Mouse (Mus musculus) layer of hippocampus, postnatal 25 days (tissue): ENCODE measurements at regions not wholly inside any gene's neighbourhood (a gene's known extent, or its start where the extent isn't known, plus 50 kb on each side); places are given as distances from the start of the nearest gene placed in this dataset.

Source experiments
- DNase-seq, 2 experiments: peaks; one replicate each; pipeline ENCODE4 v3.0.0; 2022; ENCODE audit warnings: mixed read lengths in 2 of 2, low spot score in 1 of 2; ENCODE audit errors: extremely low spot score in 1 of 2

GRCm38 (mm10) chr14:105056171-105056570 lies 121.0 kb downstream of the Rbm26 start:
- no peak for DNase-seq

- no peak for DNase-seq
These were observed 138.3 kb downstream of the Rbm26 start for GRCm38 (mm10) chr14:105038798-105039197.

GRCm38 (mm10) chr14:105034712-105035377 lies 142.3 kb downstream of the Rbm26 start:
- DNase-seq, result no peak

- DNase-seq, result no peak
These were observed 157.2 kb downstream of the Rbm26 start for GRCm38 (mm10) chr14:105019971-105020370.

GRCm38 (mm10) chr14:105016089-105016846 lies 160.9 kb downstream of the Rbm26 start:
- DNase-seq, result no peak

- no peak for DNase-seq
These were observed 161.8 kb downstream of the Rbm26 start for GRCm38 (mm10) chr14:105015278-105015677.

- DNase-seq, result no peak
These were observed 166.4 kb downstream of the Rbm26 start for GRCm38 (mm10) chr14:105010742-105011141.

- no peak for DNase-seq
These were observed 168.8 kb downstream of the Rbm26 start for GRCm38 (mm10) chr14:105008331-105008730.

- DNase-seq, result no peak
These were observed 183.1 kb downstream of the Rbm26 start for GRCm38 (mm10) chr14:104994066-104994465.

- DNase-seq, result no peak
These were observed 211.1 kb downstream of the Rbm26 start for GRCm38 (mm10) chr14:104966046-104966445.

GRCm38 (mm10) chr14:104943450-104943849 lies 233.7 kb downstream of the Rbm26 start:
- DNase-seq, result no peak

GRCm38 (mm10) chr14:104939961-104940360 lies 237.2 kb downstream of the Rbm26 start:
- no peak for DNase-seq

- DNase-seq, result no peak
These were observed 239.9 kb downstream of the Rbm26 start for GRCm38 (mm10) chr14:104937083-104937864.

- DNase-seq, result no peak
These were observed 241.2 kb downstream of the Rbm26 start for GRCm38 (mm10) chr14:104935956-104936355.

- no peak for DNase-seq
These were observed 271.4 kb downstream of the Rbm26 start for GRCm38 (mm10) chr14:104905706-104906105.

- DNase-seq, result no peak
These were observed 274.8 kb downstream of the Rbm26 start for GRCm38 (mm10) chr14:104902120-104903027.

- no peak for DNase-seq
These were observed 276.1 kb downstream of the Rbm26 start for GRCm38 (mm10) chr14:104901072-104901471.

GRCm38 (mm10) chr14:104871203-104871602 lies 305.9 kb downstream of the Rbm26 start:
- DNase-seq, result no peak

- no peak for DNase-seq
These were observed 309.6 kb downstream of the Rbm26 start for GRCm38 (mm10) chr14:104867540-104867939.

GRCm38 (mm10) chr14:104863881-104864280 lies 313.2 kb downstream of the Rbm26 start:
- DNase-seq, result no peak
